Mouse (Mus musculus) 3134 (cell line): ENCODE measurements at regions not wholly inside any gene's neighbourhood (a gene's known extent, or its start where the extent isn't known, plus 50 kb on each side); places are given as distances from the start of the nearest gene placed in this dataset.
A peak's percentile ranks its signal among the peaks of the same experiment; 100 is the strongest.

Experiments
- DNase-seq: peaks from one replicate; pipeline ENCODE4 v3.0.0-alpha.2; 2011; ENCODE audit warnings: low spot score; ENCODE audit not compliant: insufficient read length; ENCODE audit errors: extremely low read depth

GRCm38 (mm10) chr9:85123706-85124105, 188.9 kb upstream of the Gm11114 start:
- DNase-seq = no peak

DNA sequence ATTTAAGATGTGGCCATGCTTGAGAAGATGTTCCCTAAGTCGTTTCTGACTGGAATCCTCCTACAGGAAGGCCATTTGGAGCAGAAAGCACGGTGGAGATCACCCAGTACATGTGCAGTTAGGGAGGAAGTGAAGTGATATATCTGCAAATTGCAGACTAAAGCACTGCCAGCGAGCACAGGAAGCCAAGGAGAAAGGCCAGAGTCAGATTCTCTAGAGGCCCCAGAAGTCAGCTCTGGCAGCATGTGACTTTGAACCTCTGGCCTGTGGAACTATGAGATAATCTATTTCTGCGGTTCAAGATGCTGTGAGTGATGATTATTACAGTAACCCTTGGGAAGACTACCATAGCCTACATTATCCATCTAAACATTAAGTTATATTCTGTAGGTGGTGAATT, 186.8 kb upstream of the Gm11114 start:
- no peak for DNase-seq

DNA sequence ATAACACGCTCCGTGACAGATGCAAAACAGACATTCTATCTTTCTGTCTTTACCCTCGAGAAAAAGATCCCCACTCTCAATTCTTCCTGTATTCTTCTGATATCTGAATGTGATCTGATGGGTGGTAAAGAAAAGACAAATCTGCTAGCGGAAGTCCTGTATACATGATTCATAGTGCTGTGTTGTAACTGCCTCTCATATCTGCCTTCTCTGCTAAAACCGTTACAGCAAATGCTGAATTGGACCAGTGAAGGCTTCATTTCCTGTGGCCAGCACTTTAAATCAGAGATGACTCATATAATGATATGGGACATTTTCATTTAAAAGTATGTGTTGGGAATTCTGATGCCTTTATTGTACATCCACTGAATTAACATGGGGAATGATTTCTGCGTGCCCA, 186.0 kb upstream of the Gm11114 start:
- DNase-seq = no peak

- DNase-seq = no peak
Observed at GRCm38 (mm10) chr9:85127107-85127506, 185.5 kb upstream of the Gm11114 start.

DNA sequence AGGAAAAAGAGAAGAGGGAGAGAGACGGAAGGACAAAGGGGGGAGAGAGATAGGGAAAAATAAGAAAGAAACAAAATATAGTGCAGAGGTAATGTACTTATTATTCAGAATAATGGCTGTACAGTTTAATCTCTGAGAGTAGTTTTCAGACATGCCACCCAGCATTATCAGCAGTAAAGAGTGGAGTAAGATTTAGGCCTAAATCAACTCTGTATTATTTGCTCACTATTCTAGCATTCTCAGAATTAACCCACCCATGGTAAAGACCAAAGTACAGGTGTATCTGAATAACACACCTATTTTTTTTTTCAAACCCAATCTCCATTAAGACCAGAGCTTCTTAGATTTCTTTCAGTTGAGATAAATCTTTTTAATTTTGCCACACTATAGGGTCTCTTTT, 177.7 kb upstream of the Gm11114 start:
- no peak for DNase-seq

DNA sequence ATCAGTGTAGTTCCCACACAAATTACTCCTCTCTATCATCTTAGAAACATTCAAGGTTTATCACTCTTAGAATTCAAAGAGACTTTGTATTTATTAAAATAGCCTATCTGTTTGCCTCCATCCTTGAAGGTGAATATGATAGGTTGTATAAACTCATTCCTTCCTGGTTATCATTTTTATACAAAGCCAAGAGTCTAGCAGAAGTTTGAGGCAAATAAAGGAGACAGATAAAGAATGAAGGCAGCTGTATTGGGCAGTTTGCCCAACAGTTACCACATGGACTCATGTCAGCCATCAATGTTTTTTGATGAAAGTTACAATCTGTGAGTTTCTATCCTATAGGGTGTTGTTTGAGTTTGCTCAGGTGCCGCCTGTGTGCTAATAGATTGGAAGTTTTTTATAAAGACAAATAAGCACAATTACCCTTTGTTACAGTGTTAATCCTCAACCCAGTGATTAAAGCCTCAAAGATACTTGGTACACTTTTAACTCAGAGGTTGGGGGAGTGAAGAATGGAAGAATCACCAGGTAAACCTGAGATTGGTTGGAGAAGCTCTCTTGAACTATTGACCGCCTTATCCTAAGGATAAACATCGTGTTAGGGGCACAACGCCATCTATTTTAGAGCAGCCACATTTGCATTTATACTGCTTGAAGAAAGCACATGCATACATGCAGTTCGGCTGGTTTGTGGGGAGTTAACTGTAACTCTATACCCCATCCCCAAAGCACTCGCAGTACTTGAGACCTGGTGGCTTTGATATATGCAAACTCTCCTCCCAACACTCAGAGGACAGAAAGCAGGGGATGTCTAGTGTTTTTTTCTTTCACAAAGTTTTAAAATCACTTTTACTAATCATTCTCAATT, 175.6 kb upstream of the Gm11114 start:
- DNase-seq = no peak

DNA sequence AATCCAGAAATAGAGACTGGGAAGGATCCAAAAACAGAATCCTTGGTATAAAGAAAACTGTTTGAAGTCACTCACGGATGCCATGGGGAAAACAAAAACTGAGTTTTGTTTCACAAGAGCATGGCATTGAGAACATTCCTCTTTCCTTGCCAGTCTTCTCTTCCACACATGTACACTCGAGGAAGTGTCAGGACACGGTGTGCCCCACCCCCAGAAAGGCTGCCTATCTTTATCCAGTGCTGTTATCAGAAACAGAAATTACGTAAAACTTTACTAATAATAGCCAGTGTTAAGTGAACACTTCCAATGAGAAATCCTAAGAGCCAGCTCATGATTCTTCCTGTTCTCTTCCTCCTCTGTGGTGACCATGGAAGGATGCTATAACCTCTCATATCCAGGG, 172.7 kb upstream of the Gm11114 start:
- no peak for DNase-seq

DNA sequence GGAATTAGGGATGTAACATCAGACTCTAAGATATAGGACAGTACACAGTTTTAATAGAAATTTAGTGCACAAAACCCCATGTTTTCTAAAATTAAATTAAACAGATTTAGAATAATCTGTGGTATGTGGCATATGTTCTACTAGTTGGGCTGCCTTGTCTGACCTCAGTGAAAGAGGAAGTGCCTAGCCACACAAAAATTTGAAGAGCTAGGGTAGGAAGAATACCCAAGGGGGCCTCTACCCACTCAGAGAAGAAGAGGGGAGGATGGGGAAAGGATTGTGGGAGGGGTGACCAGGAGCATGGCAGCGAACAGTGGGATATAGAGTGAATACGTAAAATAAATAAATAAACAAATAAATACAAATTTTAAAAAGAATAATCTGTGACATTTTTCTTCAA, 168.2 kb upstream of the Gm11114 start:
- no peak for DNase-seq

- DNase-seq = no peak
Observed at GRCm38 (mm10) chr9:85165632-85166031, 146.9 kb upstream of the Gm11114 start.

DNA sequence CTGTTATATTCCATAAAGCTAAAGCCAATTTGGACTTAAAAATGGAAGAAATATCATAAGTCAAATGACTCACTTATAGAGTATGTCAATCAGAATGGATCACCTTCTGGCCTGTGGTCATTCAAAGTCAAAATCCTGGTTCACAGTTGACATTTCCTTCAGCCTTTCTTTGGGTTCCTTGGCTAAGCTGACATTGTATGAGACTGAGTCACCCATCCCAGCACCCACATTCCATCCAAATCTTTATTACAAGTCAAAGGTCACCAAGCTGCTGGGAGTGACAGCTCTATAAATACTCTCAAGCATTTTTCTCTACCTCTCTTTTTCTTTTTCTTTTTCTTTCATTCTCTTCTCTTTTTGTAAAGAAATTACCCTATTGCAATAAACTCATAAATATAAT, 145.3 kb upstream of the Gm11114 start:
- peak; percentile 59 for DNase-seq

GRCm38 (mm10) chr9:85174431-85174830, 138.1 kb upstream of the Gm11114 start:
- no peak for DNase-seq

DNA sequence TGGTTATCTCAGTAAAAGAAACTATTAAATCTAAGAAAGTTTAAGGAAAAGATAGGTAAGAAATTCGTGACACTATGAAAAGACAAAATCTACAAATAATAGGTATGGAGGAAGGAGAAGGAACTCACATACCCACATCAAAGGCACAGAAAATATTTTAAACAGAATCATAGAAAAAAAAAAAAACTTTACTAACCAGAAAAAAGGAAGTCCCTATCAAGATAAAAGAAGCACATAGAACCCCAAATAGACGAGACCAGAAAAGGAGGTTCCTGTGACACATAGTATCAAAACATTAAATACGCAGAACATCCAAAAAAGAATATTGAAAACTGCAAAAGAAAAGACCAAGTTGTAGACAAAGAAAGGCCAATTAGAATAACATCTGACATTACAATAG, 111.4 kb upstream of the Gm11114 start:
- no peak for DNase-seq

- DNase-seq = no peak
Observed at GRCm38 (mm10) chr9:85224870-85225269, 87.7 kb upstream of the Gm11114 start.
